Mouse (Mus musculus): ENCODE measurements at regions not wholly inside any gene's neighbourhood (a gene's known extent, or its start where the extent isn't known, plus 50 kb on each side); places are given as distances from the start of the nearest gene placed in this dataset.

GRCm38 (mm10) chr14:54108311-54109074, 145.4 kb downstream of the Dad1 start:
- no peak overlapping the region for H3K27ac ChIP-seq (ENCODE audit: insufficient read depth, low read depth, low read length, poor library complexity, severe bottlenecking)
- no peak for TF ChIP-seq HCFC1 (IDR thresholded peaks at IDR 0.05; ENCODE audit: borderline replicate concordance, insufficient read depth, low read length)
- TF ChIP-seq MAFK (IDR thresholded peaks at IDR 0.05; ENCODE audit: insufficient read depth, low read depth, low read length), result peak; percentile 54; the same call in 1 of the 2 replicates
- no peak for TF ChIP-seq ZNF384 (IDR thresholded peaks at IDR 0.05; ENCODE audit: low read depth, low read length)
- no peak for TF ChIP-seq ZC3H11A (IDR thresholded peaks at IDR 0.05; ENCODE audit: borderline replicate concordance, low read depth, low read length)
- no peak overlapping the region for H3K9ac ChIP-seq (ENCODE audit: insufficient read depth, low read depth, low read length, poor library complexity, severe bottlenecking)
- H3K4me3 ChIP-seq (ENCODE audit: insufficient read depth in 1 of 2, low read depth in 1 of 2, low read length in 2 of 2, poor library complexity in 1 of 2, severe bottlenecking in 1 of 2), result no peak overlapping the region
- H3K9me3 ChIP-seq (ENCODE audit: control insufficient read depth, insufficient read depth, low read depth, low read length), result no peaks in the 10 kb centered on the region
- in situ Hi-C loops (cut with MboI; ENCODE audit: low sequenced_read_pairs in 2 of 2, unreplicated experiment in 2 of 2), result no loop called here
- H3K36me3 ChIP-seq (ENCODE audit: control insufficient read depth, insufficient read depth, low read length, poor library complexity, severe bottlenecking), result no peaks in the 10 kb centered on the region
- peaks cover 2% of the 10 kb centered on the region in 2 experiments; a peak in 2 of 4 replicates for H3K4me1 ChIP-seq (ENCODE audit: control insufficient read depth in 2 of 2, insufficient read depth in 2 of 2, low read length in 2 of 2, poor library complexity in 1 of 2)
- DNase-seq (ENCODE audit: low read depth, low spot score), result peak; percentile 24

GRCm38 (mm10) chr14:54107204-54107796, 146.6 kb downstream of the Dad1 start:
- DNase-seq (ENCODE audit: low read depth, low spot score), result no peak
- TF ChIP-seq ZC3H11A (IDR thresholded peaks at IDR 0.05; ENCODE audit: borderline replicate concordance, low read depth, low read length) (no peak), CHD2 (IDR thresholded peaks at IDR 0.05; ENCODE audit: low read depth, low read length) (no peak), ZNF384 (IDR thresholded peaks at IDR 0.05; ENCODE audit: low read depth, low read length) (no peak), MAFK (IDR thresholded peaks at IDR 0.05; ENCODE audit: insufficient read depth, low read depth, low read length) (no peak), HCFC1 (IDR thresholded peaks at IDR 0.05; ENCODE audit: borderline replicate concordance, insufficient read depth, low read length) (no peak)
- no peak overlapping the region for H3K27ac ChIP-seq (ENCODE audit: insufficient read depth, low read depth, low read length, poor library complexity, severe bottlenecking)
- no peaks in the 10 kb centered on the region for H3K9me3 ChIP-seq (ENCODE audit: control insufficient read depth, insufficient read depth, low read depth, low read length)
- no peak overlapping the region for H3K4me3 ChIP-seq (ENCODE audit: insufficient read depth in 1 of 2, low read depth in 1 of 2, low read length in 2 of 2, poor library complexity in 1 of 2, severe bottlenecking in 1 of 2)
- peaks cover 2% of the 10 kb centered on the region in 2 experiments; a peak in 2 of 4 replicates for H3K4me1 ChIP-seq (ENCODE audit: control insufficient read depth in 2 of 2, insufficient read depth in 2 of 2, low read length in 2 of 2, poor library complexity in 1 of 2)
- no peaks in the 10 kb centered on the region for H3K36me3 ChIP-seq (ENCODE audit: control insufficient read depth, insufficient read depth, low read length, poor library complexity, severe bottlenecking)
- no peak overlapping the region for H3K9ac ChIP-seq (ENCODE audit: insufficient read depth, low read depth, low read length, poor library complexity, severe bottlenecking)
- in situ Hi-C loops (cut with MboI; ENCODE audit: low sequenced_read_pairs in 2 of 2, unreplicated experiment in 2 of 2), result no loop called here

DNA sequence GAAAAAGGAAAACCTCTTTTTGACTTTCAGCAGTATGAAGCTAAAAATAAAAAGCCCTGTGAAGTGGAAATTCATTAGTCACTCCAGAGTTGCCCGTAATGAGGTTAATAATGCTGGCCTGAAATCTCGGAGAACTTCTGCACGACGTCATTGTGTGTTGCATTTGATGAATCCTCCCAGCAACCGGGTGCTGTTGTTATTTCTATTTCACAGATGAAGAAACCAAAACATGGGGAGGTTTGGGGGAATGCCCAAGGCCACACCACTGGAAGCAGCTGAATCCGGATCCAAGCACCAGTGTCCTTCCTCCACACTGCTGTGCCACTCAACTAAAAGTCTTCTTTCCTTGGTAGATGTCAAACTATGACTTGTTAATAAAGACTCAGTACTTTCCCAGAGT, 149.7 kb downstream of the Dad1 start:
- Histone ChIP-seq H3K36me3 (ENCODE audit: control insufficient read depth, insufficient read depth, low read length, poor library complexity, severe bottlenecking) (no peaks in the 10 kb centered on the region), H3K4me1 (ENCODE audit: control insufficient read depth in 2 of 2, insufficient read depth in 2 of 2, low read length in 2 of 2, poor library complexity in 1 of 2) (peaks cover 2% of the 10 kb centered on the region in 2 experiments; a peak in 2 of 4 replicates), H3K9ac (ENCODE audit: insufficient read depth, low read depth, low read length, poor library complexity, severe bottlenecking) (no peak overlapping the region), H3K4me3 (ENCODE audit: insufficient read depth in 1 of 2, low read depth in 1 of 2, low read length in 2 of 2, poor library complexity in 1 of 2, severe bottlenecking in 1 of 2) (no peak overlapping the region), H3K9me3 (ENCODE audit: control insufficient read depth, insufficient read depth, low read depth, low read length) (no peaks in the 10 kb centered on the region), H3K27ac (ENCODE audit: insufficient read depth, low read depth, low read length, poor library complexity, severe bottlenecking) (no peak overlapping the region)
- in situ Hi-C loops (cut with MboI; ENCODE audit: low sequenced_read_pairs in 2 of 2, unreplicated experiment in 2 of 2), result no loop called here
- no peak for TF ChIP-seq ZNF384 (IDR thresholded peaks at IDR 0.05; ENCODE audit: low read depth, low read length)
- TF ChIP-seq ZC3H11A (IDR thresholded peaks at IDR 0.05; ENCODE audit: borderline replicate concordance, low read depth, low read length), result no peak
- no peak for TF ChIP-seq HCFC1 (IDR thresholded peaks at IDR 0.05; ENCODE audit: borderline replicate concordance, insufficient read depth, low read length)
- no peak for TF ChIP-seq CHD2 (IDR thresholded peaks at IDR 0.05; ENCODE audit: low read depth, low read length)
- TF ChIP-seq MAFK (IDR thresholded peaks at IDR 0.05; ENCODE audit: insufficient read depth, low read depth, low read length), result no peak
- DNase-seq (ENCODE audit: low read depth, low spot score), result no peak

GRCm38 (mm10) chr14:54103541-54103940, 150.4 kb downstream of the Dad1 start:
- Histone ChIP-seq H3K4me1 (ENCODE audit: control insufficient read depth in 2 of 2, insufficient read depth in 2 of 2, low read length in 2 of 2, poor library complexity in 1 of 2) (no peaks in the 10 kb centered on the region), H3K9ac (ENCODE audit: insufficient read depth, low read depth, low read length, poor library complexity, severe bottlenecking) (no peak overlapping the region), H3K9me3 (ENCODE audit: control insufficient read depth, insufficient read depth, low read depth, low read length) (no peaks in the 10 kb centered on the region), H3K36me3 (ENCODE audit: control insufficient read depth, insufficient read depth, low read length, poor library complexity, severe bottlenecking) (no peaks in the 10 kb centered on the region), H3K4me3 (ENCODE audit: insufficient read depth in 1 of 2, low read depth in 1 of 2, low read length in 2 of 2, poor library complexity in 1 of 2, severe bottlenecking in 1 of 2) (no peak overlapping the region), H3K27ac (ENCODE audit: insufficient read depth, low read depth, low read length, poor library complexity, severe bottlenecking) (no peak overlapping the region)
- no peak for DNase-seq (ENCODE audit: low read depth, low spot score)
- no peak for TF ChIP-seq ZNF384 (IDR thresholded peaks at IDR 0.05; ENCODE audit: low read depth, low read length)
- TF ChIP-seq CHD2 (IDR thresholded peaks at IDR 0.05; ENCODE audit: low read depth, low read length), result no peak
- no peak for TF ChIP-seq ZC3H11A (IDR thresholded peaks at IDR 0.05; ENCODE audit: borderline replicate concordance, low read depth, low read length)
- no peak for TF ChIP-seq HCFC1 (IDR thresholded peaks at IDR 0.05; ENCODE audit: borderline replicate concordance, insufficient read depth, low read length)
- TF ChIP-seq MAFK (IDR thresholded peaks at IDR 0.05; ENCODE audit: insufficient read depth, low read depth, low read length), result no peak
- in situ Hi-C loops (cut with MboI; ENCODE audit: low sequenced_read_pairs in 2 of 2, unreplicated experiment in 2 of 2), result no loop called here

Data from ES-E14 (cell line).